Mouse (Mus musculus) MEL (cell line): ENCODE results near the gene Slfn2. TPM values are rescaled to one million over a fixed set of nuclear protein-coding genes. Genes with fewer than 3 reads are reported as not detected.

Experiments used
- DNase-seq: peaks from one replicate; pipeline ENCODE4 v3.0.0; 2011; ENCODE audit warnings: low read depth, low spot score
- H3K27ac ChIP-seq: 2 replicates; pipeline ENCODE4 v1.5.1; 2012; ENCODE audit warnings: low read depth, mild to moderate bottlenecking, control low read depth, low read length, moderate library complexity; ENCODE audit not compliant: control insufficient read depth
- H3K27me3 ChIP-seq, 2 experiments: fragments of 150-350 bp in 1 of 2; sonication (generic) in 1 of 2; 2 replicates each; pipeline ENCODE4 v1.6.1; 2012; ENCODE audit warnings: low read length in 2 of 2, mild to moderate bottlenecking in 2 of 2, improper control_type of control experiment in 1 of 2, moderate library complexity in 1 of 2; ENCODE audit not compliant: insufficient read depth in 2 of 2, control insufficient read depth in 1 of 2
- H3K36me3 ChIP-seq, 2 experiments: 2 replicates each; pipeline ENCODE4 v1.6.1; 2012 to 2014; ENCODE audit warnings: low read length in 2 of 2, improper control_type of control experiment in 1 of 2, inconsistent platforms in 1 of 2, mild to moderate bottlenecking in 1 of 2; ENCODE audit not compliant: insufficient read depth in 2 of 2, control insufficient read depth in 1 of 2
- H3K4me1 ChIP-seq, 2 experiments: fragments of 150-350 bp in 1 of 2; sonication (generic) in 1 of 2; 2 replicates each; pipeline ENCODE4 v1.6.1; 2012; ENCODE audit warnings: low read length in 2 of 2, improper control_type of control experiment in 1 of 2, mild to moderate bottlenecking in 1 of 2; ENCODE audit not compliant: insufficient read depth in 2 of 2, control insufficient read depth in 1 of 2
- H3K4me3 ChIP-seq, 2 experiments: fragments of 150-350 bp in 1 of 2; sonication (generic) in 1 of 2; 2 replicates each; pipeline ENCODE4 v1.5.1; 2012; ENCODE audit warnings: low read depth in 2 of 2, low read length in 2 of 2, mild to moderate bottlenecking in 2 of 2, moderate library complexity in 2 of 2, control low read depth in 1 of 2, improper control_type of control experiment in 1 of 2; ENCODE audit not compliant: control insufficient read depth in 1 of 2, insufficient read depth in 1 of 2
- H3K79me2 ChIP-seq: 2 replicates; pipeline ENCODE4 v1.6.1; 2012; ENCODE audit warnings: mild to moderate bottlenecking, low read length, moderate library complexity; ENCODE audit not compliant: control insufficient read depth, poor library complexity, insufficient read depth
- H3K9ac ChIP-seq: 2 replicates; pipeline ENCODE4 v1.6.1; 2012; ENCODE audit warnings: low read depth, mild to moderate bottlenecking, control low read depth, low read length, moderate library complexity; ENCODE audit not compliant: control insufficient read depth, poor library complexity, severe bottlenecking
- H3K9me3 ChIP-seq: fragments of 150-350 bp; sonication (generic); replicated peaks from 2 replicates; pipeline ENCODE4 v1.6.1; 2012; ENCODE audit warnings: mild to moderate bottlenecking, low read length, improper control_type of control experiment, moderate library complexity; ENCODE audit not compliant: insufficient read depth
- BHLHE40 ChIP-seq: IDR thresholded peaks from 2 replicates; pipeline ENCODE4 v1.6.1; 2012; ENCODE audit warnings: low read depth, mild to moderate bottlenecking, inconsistent platforms, low read length, improper control_type of control experiment, borderline replicate concordance
- ETS1 ChIP-seq: IDR thresholded peaks from 2 replicates; pipeline ENCODE4 v1.6.1; 2012; ENCODE audit warnings: low read depth, mild to moderate bottlenecking, inconsistent platforms, low read length, improper control_type of control experiment, moderate library complexity
- GATA1 ChIP-seq: IDR thresholded peaks from 2 replicates; pipeline ENCODE4 v1.6.1; 2011; ENCODE audit warnings: low read depth, low read length, improper control_type of control experiment
- MAFK ChIP-seq: IDR thresholded peaks from 2 replicates; pipeline ENCODE4 v1.6.1; 2011; ENCODE audit warnings: low read depth, mild to moderate bottlenecking, low read length, improper control_type of control experiment, borderline replicate concordance
- MAX ChIP-seq: IDR thresholded peaks from 2 replicates; pipeline ENCODE4 v1.6.1; 2011; ENCODE audit warnings: low read length, improper control_type of control experiment
- MEF2A ChIP-seq: IDR thresholded peaks from 2 replicates; pipeline ENCODE4 v1.6.1; 2014; ENCODE audit warnings: low read depth, mild to moderate bottlenecking, inconsistent platforms, low read length, improper control_type of control experiment; ENCODE audit not compliant: poor library complexity, insufficient replicate concordance, severe bottlenecking; ENCODE audit errors: extremely low read depth
- MXI1 ChIP-seq: IDR thresholded peaks from 2 replicates; pipeline ENCODE4 v1.6.1; 2011; ENCODE audit warnings: mild to moderate bottlenecking, low read depth, low read length, improper control_type of control experiment
- MYB ChIP-seq: IDR thresholded peaks from 2 replicates; pipeline ENCODE4 v1.6.1; 2011; ENCODE audit warnings: mild to moderate bottlenecking, low read depth, low read length, improper control_type of control experiment
- MYC ChIP-seq: IDR thresholded peaks from 2 replicates; pipeline ENCODE4 v1.6.1; 2011; ENCODE audit warnings: low read depth, mild to moderate bottlenecking, low read length, improper control_type of control experiment, moderate library complexity
- NELFE ChIP-seq: IDR thresholded peaks from 2 replicates; pipeline ENCODE4 v1.6.1; 2011; ENCODE audit warnings: low read depth, low read length, improper control_type of control experiment
- RCOR1 ChIP-seq: IDR thresholded peaks from 2 replicates; pipeline ENCODE4 v1.6.1; 2012; ENCODE audit warnings: low read depth, mild to moderate bottlenecking, inconsistent platforms, low read length, improper control_type of control experiment
- TCF12 ChIP-seq: IDR thresholded peaks from 2 replicates; pipeline ENCODE4 v1.6.1; 2014; ENCODE audit warnings: low read depth, mild to moderate bottlenecking, inconsistent platforms, low read length, improper control_type of control experiment, moderate library complexity
- USF1 ChIP-seq: IDR thresholded peaks from 2 replicates; pipeline ENCODE4 v1.6.1; 2014; ENCODE audit warnings: low read depth, mild to moderate bottlenecking, inconsistent platforms, low read length, improper control_type of control experiment, moderate library complexity
- USF2 ChIP-seq, 2 experiments: IDR thresholded peaks; 2 replicates each; pipeline ENCODE4 v1.6.1; 2011 to 2012; ENCODE audit warnings: improper control_type of control experiment in 2 of 2, low read length in 2 of 2, borderline replicate concordance in 1 of 2, inconsistent platforms in 1 of 2, low read depth in 1 of 2, mild to moderate bottlenecking in 1 of 2; ENCODE audit not compliant: insufficient read depth in 1 of 2
- ZNF384 ChIP-seq: IDR thresholded peaks from 2 replicates; pipeline ENCODE4 v1.6.1; 2012; ENCODE audit warnings: low read depth, mild to moderate bottlenecking, inconsistent platforms, low read length, improper control_type of control experiment
- polyA plus RNA-seq, 2 experiments: library from polyadenylated mRNA; stranded (reverse) in 1 of 2; unstranded in 1 of 2; fragments of >175 nt in 1 of 2; fragments of >200 nt in 1 of 2; gene quantifications; 2 replicates each; pipeline versions ENCODE4 v1.2.1 to v1.2.4; 2012; ENCODE audit warnings: low replicate concordance in 2 of 2, low read depth in 1 of 2; ENCODE audit not compliant: insufficient read length in 2 of 2, insufficient read depth in 1 of 2, missing spikeins in 1 of 2
- total RNA-seq: library from RNA; depleted of rRNA; stranded (reverse); fragments of 300-350 nt; gene quantifications from 2 replicates; pipeline ENCODE4 v1.2.3, GENCODE M21; 2012

Gene Slfn2
- total and polyA plus RNA-seq, 3 experiments, result 0.07 to 0.46 TPM; not detected in 1

GRCm38 (mm10) chr11:83039156-83039555 is 25.8 kb upstream of the Slfn2 start:
- Histone ChIP-seq H3K27ac (no peak overlapping the region), H3K9ac (no peak overlapping the region), H3K4me3 (no peak overlapping the region), H3K79me2 (no peaks in the 10 kb centered on the region), H3K9me3 (no peaks in the 10 kb centered on the region), H3K4me1 (peaks cover 0 to 6% of the 10 kb centered on the region in 2 experiments; a peak in 1 of 4 replicates), H3K36me3 (no peaks in the 10 kb centered on the region; a peak in 1 of 4 replicates), H3K27me3 (no peaks in the 10 kb centered on the region)
- TF ChIP-seq MEF2A (no peak), MYB (no peak), MAFK (no peak), USF2 (IDR thresholded peaks at IDR 0.05; ENCODE audit: borderline replicate concordance in 1 of 2, insufficient read depth in 1 of 2, low read depth in 1 of 2, low read length in 2 of 2) (no peak), ZNF384 (no peak), TCF12 (no peak), ETS1 (no peak), BHLHE40 (no peak), GATA1 (no peak), MAX (no peak), RCOR1 (no peak), MXI1 (no peak), MYC (no peak)
- no peak for DNase-seq

GRCm38 (mm10) chr11:83039796-83040195 is 25.1 kb upstream of the Slfn2 start:
- H3K4me3 ChIP-seq, result no peak overlapping the region
- no peak for DNase-seq

More at GRCm38 (mm10) chr11:83039796-83040195, 25.1 kb upstream of the Slfn2 start:
- H3K4me1 ChIP-seq, result peaks cover 0 to 6% of the 10 kb centered on the region in 2 experiments; a peak in 1 of 4 replicates
- no peak overlapping the region for H3K9ac ChIP-seq
- no peaks in the 10 kb centered on the region for H3K9me3 ChIP-seq
- H3K27ac ChIP-seq, result no peak overlapping the region
- H3K79me2 ChIP-seq, result no peaks in the 10 kb centered on the region
- H3K36me3 ChIP-seq, result no peaks in the 10 kb centered on the region; a peak in 1 of 4 replicates
- TF ChIP-seq GATA1 (no peak), NELFE (no peak), MEF2A (no peak), USF2 (IDR thresholded peaks at IDR 0.05; ENCODE audit: borderline replicate concordance in 1 of 2, insufficient read depth in 1 of 2, low read depth in 1 of 2, low read length in 2 of 2) (no peak), USF1 (no peak)
- no peaks in the 10 kb centered on the region for H3K27me3 ChIP-seq
